Mouse (Mus musculus) E14TG2a.4 (cell line): ENCODE results near the gene Clta.

Experiments
- CTCF ChIP-seq: conservative IDR thresholded peaks from 2 replicates; pipeline ENCODE4 v1.5.1; 2014; ENCODE audit warnings: low read length
- NANOG ChIP-seq: IDR thresholded peaks from 2 replicates; pipeline ENCODE4 v1.6.1; 2014; ENCODE audit warnings: borderline replicate concordance, low read length, mixed read lengths

DNA sequence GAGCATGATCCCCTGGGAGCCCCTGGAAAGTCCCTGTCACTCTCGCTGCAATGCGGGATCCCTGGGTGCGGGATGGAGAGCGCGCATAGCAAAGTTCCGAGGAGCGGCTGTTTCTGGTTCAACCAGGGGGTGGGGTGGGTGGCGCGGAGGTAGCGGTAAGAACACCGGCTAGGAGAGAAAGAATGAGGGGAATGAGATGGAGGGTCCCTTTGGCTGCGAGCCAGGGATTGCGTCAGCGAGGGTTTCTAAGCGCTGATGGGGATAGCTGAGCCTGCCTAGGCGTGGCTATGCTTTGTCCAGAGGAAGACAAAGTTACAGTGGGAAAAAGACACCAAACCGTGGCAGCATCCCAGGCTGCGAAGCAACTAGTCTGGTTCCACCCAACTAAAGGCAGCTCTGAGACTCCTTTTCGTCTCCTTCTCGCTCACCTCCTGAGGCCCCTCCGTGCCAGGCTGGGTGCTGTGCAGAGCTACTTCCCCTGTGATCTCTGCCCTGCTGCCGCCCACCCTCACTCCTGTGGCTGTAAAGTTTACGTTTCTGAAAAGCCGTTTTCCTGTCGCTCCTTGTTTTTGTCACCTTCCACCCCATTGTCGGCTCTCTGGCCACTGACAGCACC lies 46.3 kb upstream of the Clta start:
- no peak for TF ChIP-seq CTCF
- TF ChIP-seq NANOG = no peak
